Mouse (Mus musculus) kidney, postnatal 0 days (tissue): ENCODE results near the gene Dlg1. TPM values are rescaled to one million over a fixed set of nuclear protein-coding genes. Genes with fewer than 3 reads are reported as not detected.
A peak's percentile ranks its signal among the peaks of the same experiment; 100 is the strongest.

Experiments
- ATAC-seq: fragments of 200-750 bp; cut with Nextera tagmentation; replicated peaks from 2 replicates; pipeline ENCODE4 v1.8.0; 2017; ENCODE audit warnings: low read depth, moderate number of reproducible peaks, moderate TSS enrichment, moderate library complexity; ENCODE audit not compliant: low FRiP score
- DNase-seq: peaks from one replicate; pipeline ENCODE4 v3.0.0-alpha.2; 2016; ENCODE audit warnings: low spot score
- H3K27ac ChIP-seq: fragments of 300-500 bp; sonication (generic); 2 replicates; pipeline ENCODE4 v1.5.1; 2014; ENCODE audit warnings: mild to moderate bottlenecking
- H3K27me3 ChIP-seq: fragments of 300-500 bp; sonication (generic); 2 replicates; pipeline ENCODE4 v1.6.1; 2014; ENCODE audit warnings: low read length, mixed read lengths; ENCODE audit not compliant: insufficient read depth
- H3K36me3 ChIP-seq: fragments of 300-500 bp; sonication (generic); 2 replicates; pipeline ENCODE4 v1.6.1; 2014; ENCODE audit warnings: low read length, mixed read lengths; ENCODE audit not compliant: insufficient read depth
- H3K4me1 ChIP-seq: fragments of 300-500 bp; sonication (generic); replicated peaks from 2 replicates; pipeline ENCODE4 v1.6.1; 2014; ENCODE audit warnings: antibody characterized with exemption, low read length, mixed read lengths; ENCODE audit not compliant: insufficient read depth
- H3K4me2 ChIP-seq: fragments of 300-500 bp; sonication (generic); 2 replicates; pipeline ENCODE4 v1.6.1; 2014; ENCODE audit warnings: mild to moderate bottlenecking, low read length, moderate library complexity, mixed read lengths
- H3K4me3 ChIP-seq: fragments of 300-500 bp; sonication (generic); replicated peaks from 2 replicates; pipeline ENCODE4 v1.5.1; 2014; ENCODE audit warnings: low read depth, low read length
- H3K9ac ChIP-seq: fragments of 300-500 bp; sonication (generic); 2 replicates; pipeline ENCODE4 v1.6.1; 2014; ENCODE audit warnings: low read depth, low read length
- H3K9me3 ChIP-seq: fragments of 300-500 bp; sonication (generic); replicated peaks from 2 replicates; pipeline ENCODE4 v1.6.1; 2016; ENCODE audit warnings: low read length, inconsistent platforms, mixed read lengths
- CTCF ChIP-seq: IDR thresholded peaks from 2 replicates; pipeline ENCODE4 v1.5.1; 2016; ENCODE audit warnings: antibody characterized with exemption, low read depth, mild to moderate bottlenecking, moderate library complexity
- WGBS: fragments of 180-500 bp; shearing (Covaris S2); extraction: QIAGEN DNeasy Blood & Tissue Kit; methylation state at CpG from one replicate; pipeline ENCODE4 v1.1.7; 2014; 5-methylcytosine and 5-hydroxymethylcytosine counted together
- polyA plus RNA-seq: library from polyadenylated mRNA; unstranded; fragments of >200 nt; fragmentation: Nextera tagmentation; extraction: Ambion mirVana; gene quantifications from 2 replicates; pipeline ENCODE4 v1.2.1, GENCODE M21; 2015

Gene Dlg1
- polyA plus RNA-seq, result 19.3 and 20.0 TPM in 2 replicates

- Histone ChIP-seq H3K4me3 (peak within 1 kb of the TSS; percentile 97), H3K36me3 (no peaks in the 10 kb centered on the region), H3K27ac (peak within 1 kb of the TSS; percentile 97), H3K27me3 (no peaks in the 10 kb centered on the region), H3K4me1 (0 out of 2 replicates have a peak, but pooled peaks cover 8% of the 10 kb centered on the region), H3K4me2 (peak within 1 kb of the TSS; percentile 94), H3K9me3 (no peaks in the 10 kb centered on the region), H3K9ac (peak within 1 kb of the TSS; percentile 91)
- peak; percentile 98 for DNase-seq
- TF ChIP-seq CTCF, result no peak
- peak; percentile 95 for ATAC-seq
- under 1% methylated on average over 56 of the region's 95 CpGs for WGBS
Observed at GRCm38 (mm10) chr16:31663379-31664286, at the start of gene Dlg1. Gene Dlg1, plus strand, starts transcription at chr16:31663443.

- no peaks in the 10 kb centered on the region for H3K27me3 ChIP-seq
- no peak for TF ChIP-seq CTCF
- no peak overlapping the region for H3K9ac ChIP-seq
- H3K4me3 ChIP-seq, result no peak overlapping the region
- no peaks in the 10 kb centered on the region for H3K36me3 ChIP-seq
- no peaks in the 10 kb centered on the region for H3K9me3 ChIP-seq
- DNase-seq, result no peak
- ATAC-seq, result no peak
- peaks cover 8% of the 10 kb centered on the region; the same call in 1 of the 2 replicates for H3K4me1 ChIP-seq
- 78% methylated on average over 2 of the region's 2 CpGs for whole genome bisulfite sequencing
- H3K4me2 ChIP-seq, result no peak overlapping the region
- H3K27ac ChIP-seq, result no peak overlapping the region
Observed at GRCm38 (mm10) chr16:31616382-31616781, 46.9 kb upstream of the Dlg1 start.

- ATAC-seq (no peak), DNase-seq (no peak)
- no peaks in the 10 kb centered on the region for H3K9me3 ChIP-seq
- H3K27ac ChIP-seq, result no peak overlapping the region
- no peak for TF ChIP-seq CTCF
- H3K4me2 ChIP-seq, result no peak overlapping the region
- peaks cover 8% of the 10 kb centered on the region; the same call in 1 of the 2 replicates for H3K4me1 ChIP-seq
- no peaks in the 10 kb centered on the region for H3K36me3 ChIP-seq
- no peaks in the 10 kb centered on the region for H3K27me3 ChIP-seq
- H3K4me3 ChIP-seq, result no peak overlapping the region
- H3K9ac ChIP-seq, result no peak overlapping the region
Observed at GRCm38 (mm10) chr16:31617128-31617527, 46.1 kb upstream of the Dlg1 start.

GRCm38 (mm10) chr16:31617823-31618371, 45.3 kb upstream of the Dlg1 start:
- H3K36me3 ChIP-seq, result no peaks in the 10 kb centered on the region
- no peak; the same call in 1 of the 2 replicates for ATAC-seq
- peak; percentile 71 for DNase-seq

GRCm38 (mm10) chr16:31618671-31619070, 44.6 kb upstream of the Dlg1 start:
- no peaks in the 10 kb centered on the region for H3K36me3 ChIP-seq
- H3K9me3 ChIP-seq, result no peaks in the 10 kb centered on the region
- peak overlapping the region; percentile 42 for H3K4me2 ChIP-seq
- ATAC-seq, result no peak
- DNase-seq, result no peak
- no peak overlapping the region for H3K9ac ChIP-seq
- H3K4me1 ChIP-seq, result peaks cover 8% of the 10 kb centered on the region; the same call in 1 of the 2 replicates
- TF ChIP-seq CTCF, result no peak
- no peak overlapping the region for H3K27ac ChIP-seq
- no peaks in the 10 kb centered on the region for H3K27me3 ChIP-seq
- no peak overlapping the region for H3K4me3 ChIP-seq
- 55% methylated on average over 9 of the region's 9 CpGs for WGBS

More at GRCm38 (mm10) chr16:31617823-31618371, 45.3 kb upstream of the Dlg1 start:
- TF ChIP-seq CTCF, result no peak
- H3K4me3 ChIP-seq, result 0 out of 2 replicates have a peak overlapping the region, but pooled peaks have one; percentile 9
- H3K9me3 ChIP-seq, result no peaks in the 10 kb centered on the region
- peak overlapping the region; percentile 42 for H3K4me2 ChIP-seq
- peaks cover 8% of the 10 kb centered on the region; the same call in 1 of the 2 replicates for H3K4me1 ChIP-seq
- H3K27me3 ChIP-seq, result no peaks in the 10 kb centered on the region
- 21% methylated on average over 10 of the region's 10 CpGs for WGBS
- H3K27ac ChIP-seq, result peak overlapping the region; percentile 11
- no peak overlapping the region for H3K9ac ChIP-seq

- no peaks in the 10 kb centered on the region for H3K36me3 ChIP-seq
- no peaks in the 10 kb centered on the region for H3K9me3 ChIP-seq
- no peak for TF ChIP-seq CTCF
- no peak overlapping the region for H3K4me2 ChIP-seq
- DNase-seq (no peak), ATAC-seq (no peak)
- H3K4me3 ChIP-seq, result no peak overlapping the region
- H3K4me1 ChIP-seq, result peaks cover 8% of the 10 kb centered on the region; the same call in 1 of the 2 replicates
- H3K9ac ChIP-seq, result no peak overlapping the region
- no peaks in the 10 kb centered on the region for H3K27me3 ChIP-seq
- no peak overlapping the region for H3K27ac ChIP-seq
- 82% methylated on average over 6 of the region's 6 CpGs for WGBS
Observed at GRCm38 (mm10) chr16:31619675-31620335, 43.4 kb upstream of the Dlg1 start.
